Comparison of ENCODE assay signal across 13 mouse cellular contexts in the genomic region with DNA sequence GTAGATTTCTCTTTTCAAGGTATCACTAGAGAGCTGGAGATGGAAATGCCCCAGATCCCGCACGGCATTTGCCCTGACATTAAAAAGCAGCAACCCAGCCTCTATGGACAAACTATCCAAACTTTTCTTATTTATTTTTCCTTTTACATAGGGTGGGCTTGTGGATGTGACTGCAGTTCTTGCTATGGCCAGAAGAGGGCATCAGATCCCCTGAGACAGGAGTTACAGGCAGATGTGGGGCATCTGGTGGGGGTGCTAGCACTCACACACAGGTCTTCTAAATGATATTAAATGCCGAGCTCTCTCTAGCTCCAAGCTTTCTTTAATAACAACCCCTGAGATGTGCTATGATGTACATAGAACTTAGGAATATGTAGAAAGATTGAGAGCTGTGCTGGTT.
A peak's percentile ranks its signal among the peaks of the same experiment; 100 is the strongest.
DNase-seq lines count a peak whose midpoint lies in the region; ATAC-seq and TF ChIP-seq lines count a peak whose summit lies in the region.
"Had no signal": no experiment of that assay in that cellular context is flagged by ENCODE, and none has a peak within 500 bp of the region (broad histone marks: within the 10 kb centered on the region; RNA-seq: fewer than 3 reads in every experiment).

No protein-coding gene starts in this region.

- peak; percentile 40; the same call in 1 of the 2 replicates for TF ChIP-seq CTCF in forebrain, postnatal 0 days (IDR thresholded peaks at IDR 0.05; ENCODE audit: low read depth)

- H3K4me3 ChIP-seq in forebrain, postnatal 0 days (ENCODE audit: low read depth, low read length): no peak overlapping the region
- no peak overlapping the region for H3K4me3 ChIP-seq in forebrain, embryonic 10.5 days
- no peak overlapping the region for H3K4me3 ChIP-seq in limb, embryonic 15.5 days
- H3K4me3 ChIP-seq in limb, embryonic 10.5 days: no peak overlapping the region
- H3K4me3 ChIP-seq: embryonic facial prominence, embryonic 10.5 days; midbrain, embryonic 12.5 days had no signal

- no peak for DNase-seq in forebrain, postnatal 0 days
- DNase-seq in forebrain, embryonic 10.5 days (ENCODE audit: extremely low spot score, low spot score): no peak
- DNase-seq in limb, embryonic 10.5 days (ENCODE audit: low spot score): no peak
- peak; percentile 37 for DNase-seq in 3T3-L1 (ENCODE audit: low read depth, low spot score)
- peak; percentile 44 for DNase-seq in NIH3T3 (ENCODE audit: low read depth)
- DNase-seq in adrenal gland, postnatal 36 days: no peak
- DNase-seq: adrenal gland, postnatal 25 days; cerebellum, adult 8-10 months; spleen, adult 18-20 months had no signal

- H3K36me3 ChIP-seq in forebrain, postnatal 0 days (ENCODE audit: insufficient read depth): no peaks in the 10 kb centered on the region; the same call in 1 of the 2 replicates
- H3K36me3 ChIP-seq in forebrain, embryonic 10.5 days (replicated peaks): peaks cover 36% of the 10 kb centered on the region
- peaks cover 59% of the 10 kb centered on the region for H3K36me3 ChIP-seq in limb, embryonic 15.5 days
- H3K36me3 ChIP-seq in limb, embryonic 10.5 days: peaks cover 32% of the 10 kb centered on the region

- no peaks in the 10 kb centered on the region for H3K9me3 ChIP-seq in forebrain, postnatal 0 days (ENCODE audit: low read length)
- H3K9me3 ChIP-seq in forebrain, embryonic 10.5 days: peaks cover 7% of the 10 kb centered on the region; the same call in 1 of the 2 replicates
- no peaks in the 10 kb centered on the region for H3K9me3 ChIP-seq in limb, embryonic 15.5 days
- H3K9me3 ChIP-seq in limb, embryonic 10.5 days (replicated peaks): no peaks in the 10 kb centered on the region
- H3K9me3 ChIP-seq: midbrain, embryonic 12.5 days had no signal

- H3K4me2 ChIP-seq in forebrain, postnatal 0 days (ENCODE audit: low read depth): no peak overlapping the region
- H3K4me2 ChIP-seq in limb, embryonic 15.5 days: no peak overlapping the region
- H3K4me2 ChIP-seq: midbrain, embryonic 12.5 days had no signal

- no peak overlapping the region for H3K9ac ChIP-seq in forebrain, postnatal 0 days
- H3K9ac ChIP-seq in limb, embryonic 15.5 days: no peak overlapping the region
- H3K9ac ChIP-seq: midbrain, embryonic 12.5 days had no signal

- ATAC-seq in forebrain, postnatal 0 days: no peak
- ATAC-seq in limb, embryonic 15.5 days (ENCODE audit: insufficient number of reproducible peaks, low FRiP score, low TSS enrichment, low read depth): no peak
- no peak for ATAC-seq in cerebellum, adult (ENCODE audit: insufficient number of reproducible peaks, low FRiP score, low TSS enrichment)

- no peak overlapping the region for H3K27ac ChIP-seq in forebrain, postnatal 0 days (ENCODE audit: low read depth, low read length)
- H3K27ac ChIP-seq in forebrain, embryonic 10.5 days: no peak overlapping the region
- H3K27ac ChIP-seq in limb, embryonic 15.5 days: 0 out of 2 replicates have a peak overlapping the region, but pooled peaks have one; percentile 24
- H3K27ac ChIP-seq in limb, embryonic 10.5 days: no peak overlapping the region
- H3K27ac ChIP-seq: embryonic facial prominence, embryonic 10.5 days; midbrain, embryonic 12.5 days had no signal

- 97% methylated on average over 3 of the region's 3 CpGs for WGBS in forebrain, postnatal 0 days
- WGBS in forebrain, embryonic 10.5 days: 95% methylated on average over 3 of the region's 3 CpGs
- WGBS in limb, embryonic 15.5 days: 93% methylated on average over 3 of the region's 3 CpGs
- 90% methylated on average over 3 of the region's 3 CpGs for WGBS in limb, embryonic 10.5 days

- H3K27me3 ChIP-seq in forebrain, postnatal 0 days (ENCODE audit: insufficient read depth, low read length): no peaks in the 10 kb centered on the region
- H3K27me3 ChIP-seq in forebrain, embryonic 10.5 days (ENCODE audit: poor library complexity, severe bottlenecking): no peaks in the 10 kb centered on the region
- H3K27me3 ChIP-seq in limb, embryonic 15.5 days: no peaks in the 10 kb centered on the region
- H3K27me3 ChIP-seq in limb, embryonic 10.5 days (ENCODE audit: low read depth, poor library complexity, severe bottlenecking): no peaks in the 10 kb centered on the region
- H3K27me3 ChIP-seq: midbrain, embryonic 12.5 days had no signal

- no peaks in the 10 kb centered on the region for H3K4me1 ChIP-seq in forebrain, postnatal 0 days (ENCODE audit: insufficient read depth)
- no peaks in the 10 kb centered on the region for H3K4me1 ChIP-seq in forebrain, embryonic 10.5 days
- no peaks in the 10 kb centered on the region for H3K4me1 ChIP-seq in limb, embryonic 15.5 days
- no peaks in the 10 kb centered on the region for H3K4me1 ChIP-seq in limb, embryonic 10.5 days
- H3K4me1 ChIP-seq: embryonic facial prominence, embryonic 10.5 days; midbrain, embryonic 12.5 days had no signal

Comparison
In these comparisons a context has a peak if more than half of its experiments do, and no peak if none do; other contexts are left out.
1. DNase-seq: peak in 3T3-L1 (single experiment) and NIH3T3 (single experiment); none in forebrain, postnatal 0 days (single experiment), forebrain, embryonic 10.5 days (single experiment), limb, embryonic 10.5 days (single experiment) and adrenal gland, postnatal 36 days (0 of 2).